Mouse (Mus musculus) regulatory T cell (primary cell): Measurements from ENCODE around the gene Xlr4b.
"Not testable (repeated sequence)": the region's sequence is repeated elsewhere in the genome, so short reads cannot be mapped to it uniquely, and the experiment has no call there.

Experiments
- in situ Hi-C: fragments of 300-600 bp; cut with MboI, MseI; formaldehyde crosslinking; loops from one replicate; pipeline ENCODE4 v1.15.1; 2025; ENCODE audit warnings: high pct_unique_total_duplicates

The Xlr4b gene

GRCm38 (mm10) chrX:73213819-73214564, at the start of gene Xlr4b:
Xlr4b (plus strand) TSS chrX:73214333.
- in situ Hi-C loops, result loop anchor here (10.0 kb wide), 1 partner anchor 1511 kb away; no protein-coding TSS in a partner anchor

GRCm38 (mm10) chrX:73176889-73177288, 37.2 kb upstream of the Xlr4b start, which contains the start of gene Spin2d:
Spin2d (minus strand) TSS chrX:73176989.
- in situ Hi-C loops, result loop anchor here (5.0 kb wide), 1 partner anchor 1715 kb away; no protein-coding TSS in a partner anchor

DNA sequence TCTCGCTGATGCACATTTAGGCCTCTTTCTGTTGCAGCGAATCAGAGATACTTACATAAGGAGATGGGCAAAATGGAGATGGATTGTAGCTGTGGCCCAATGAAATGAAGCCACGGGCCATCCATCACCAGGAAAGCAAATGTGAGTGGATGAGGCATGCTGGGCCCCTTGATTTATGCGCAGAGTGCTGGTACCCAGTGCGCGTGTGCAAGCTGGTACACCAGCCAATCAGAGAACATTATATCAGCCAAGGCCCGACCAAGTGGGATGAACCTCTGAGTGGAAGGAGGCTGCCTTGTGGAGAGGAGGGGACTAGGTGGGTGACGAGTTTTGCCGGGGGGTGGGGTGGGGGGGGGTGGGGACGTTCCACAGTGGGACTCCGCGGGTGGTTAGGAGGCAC, 22.2 kb upstream of the Xlr4b start, which contains the start of gene Xlr3b:
Gene Xlr3b (plus strand): TSS at position 274 of the 400 bp plus-strand sequence.
- in situ Hi-C loops, result not testable (repeated sequence)

DNA sequence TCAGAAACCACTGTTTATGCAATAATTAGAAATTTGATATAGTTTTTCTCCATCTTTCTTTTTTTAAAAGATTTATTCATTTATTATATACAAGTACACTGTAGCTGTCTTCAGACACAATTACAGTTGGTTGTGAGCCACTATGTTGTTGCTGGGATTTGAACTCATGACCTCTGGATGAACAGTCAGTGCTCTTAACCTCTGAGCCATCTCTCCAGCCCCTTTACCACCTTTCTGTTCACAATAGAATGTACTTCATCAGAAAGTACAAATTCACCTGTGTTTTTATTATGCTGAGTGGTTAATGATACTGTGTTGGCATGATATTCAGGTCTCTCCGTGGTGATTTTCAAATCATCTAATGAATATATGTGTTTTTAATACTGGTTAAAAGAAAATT, 11.2 kb downstream of the Xlr4b start:
- in situ Hi-C loops, result no loop called here

DNA sequence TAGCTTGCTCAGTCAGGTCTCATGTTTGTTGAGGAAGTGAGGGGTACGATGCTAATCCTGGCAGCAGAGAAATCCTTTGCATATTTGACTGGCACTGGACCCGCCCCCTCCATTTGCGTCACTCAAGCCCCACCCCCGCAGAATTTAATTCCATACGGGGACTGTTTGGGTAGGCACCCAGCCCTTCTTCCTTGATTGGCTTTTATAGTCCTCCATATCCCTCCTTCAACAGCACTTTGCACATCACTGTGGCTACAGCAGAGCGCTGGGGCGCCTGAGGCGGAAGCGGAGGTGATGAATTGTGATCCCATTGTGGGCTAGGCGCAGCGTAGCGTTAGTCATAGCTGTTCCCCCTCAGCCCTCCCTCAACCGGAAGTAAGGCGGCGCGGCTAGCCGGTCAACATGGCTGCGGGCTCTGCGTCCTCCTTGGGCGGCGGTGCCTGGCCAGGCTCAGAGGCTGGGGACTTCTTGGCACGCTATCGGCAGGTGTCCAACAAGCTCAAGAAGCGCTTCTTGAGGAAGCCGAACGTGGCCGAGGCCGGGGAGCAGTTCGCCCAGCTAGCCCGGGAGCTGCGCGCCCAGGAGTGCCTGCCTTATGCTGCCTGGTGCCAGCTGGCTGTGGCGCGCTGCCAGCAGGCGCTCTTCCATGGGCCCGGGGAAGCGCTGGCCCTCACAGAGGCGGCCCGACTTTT, 13.9 kb downstream of the Xlr4b start, which contains the start of gene F8a:
Gene F8a (plus strand): TSS at position 378 of the 692 bp plus-strand sequence.
- in situ Hi-C loops, result no loop called here

- in situ Hi-C loops, result no loop called here
Measured at GRCm38 (mm10) chrX:73228606-73229214, 14.6 kb downstream of the Xlr4b start.

DNA sequence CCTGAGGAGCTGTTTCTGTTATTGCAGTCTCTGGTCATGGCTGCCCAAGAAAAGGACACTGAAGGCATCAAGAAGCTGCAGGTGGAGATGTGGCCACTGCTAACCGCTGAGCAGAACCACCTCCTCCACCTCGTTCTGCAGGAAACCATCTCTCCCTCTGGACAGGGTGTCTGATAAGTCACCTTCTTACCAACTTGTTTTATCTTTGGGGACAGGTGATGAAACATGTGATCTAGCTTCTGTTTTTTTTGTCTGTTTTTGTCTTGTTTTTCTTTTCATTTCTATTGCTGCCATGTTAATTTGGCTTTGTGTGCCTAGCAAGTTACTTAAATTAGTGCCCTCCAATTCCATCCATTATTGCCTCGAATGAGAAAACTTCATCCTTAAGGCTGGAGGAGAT, 15.2 kb downstream of the Xlr4b start:
- in situ Hi-C loops, result no loop called here

- in situ Hi-C loops, result loop anchor here (5.0 to 10.0 kb wide), 2 partner anchors 1482 to 1699 kb away; no protein-coding TSS in a partner anchor
Measured at GRCm38 (mm10) chrX:73242821-73243325, 28.7 kb downstream of the Xlr4b start, which contains the start of gene Xlr4c. Xlr4c (minus strand) TSS chrX:73243130.

GRCm38 (mm10) chrX:73262428-73262827, 48.3 kb downstream of the Xlr4b start:
- in situ Hi-C loops, result loop anchor here (5.0 kb wide), 1 partner anchor 1435 kb away; no protein-coding TSS in a partner anchor

DNA sequence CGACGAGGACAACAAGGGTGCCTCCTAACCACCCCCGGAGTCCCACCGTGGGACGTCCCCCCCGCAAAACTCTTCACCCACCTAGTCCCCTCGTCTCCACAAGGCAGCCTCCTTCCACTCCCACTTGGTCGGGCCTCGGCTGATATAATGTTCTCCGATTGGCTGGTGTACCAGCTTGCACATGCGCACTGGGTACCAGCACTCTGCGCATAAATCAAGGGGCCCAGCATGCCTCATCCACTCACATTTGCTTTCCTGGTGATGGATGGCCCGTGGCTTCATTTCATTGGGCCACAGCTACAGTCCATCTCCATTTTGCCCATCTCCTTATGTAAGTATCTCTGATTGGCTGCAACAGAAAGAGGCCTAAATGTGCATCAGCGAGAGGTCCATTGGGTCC, 51.1 kb downstream of the Xlr4b start, which contains the start of gene Xlr3c:
Gene Xlr3c (minus strand): TSS at position 121 of the 400 bp plus-strand sequence.
- in situ Hi-C loops, result not testable (repeated sequence)
